In the genomic region with DNA sequence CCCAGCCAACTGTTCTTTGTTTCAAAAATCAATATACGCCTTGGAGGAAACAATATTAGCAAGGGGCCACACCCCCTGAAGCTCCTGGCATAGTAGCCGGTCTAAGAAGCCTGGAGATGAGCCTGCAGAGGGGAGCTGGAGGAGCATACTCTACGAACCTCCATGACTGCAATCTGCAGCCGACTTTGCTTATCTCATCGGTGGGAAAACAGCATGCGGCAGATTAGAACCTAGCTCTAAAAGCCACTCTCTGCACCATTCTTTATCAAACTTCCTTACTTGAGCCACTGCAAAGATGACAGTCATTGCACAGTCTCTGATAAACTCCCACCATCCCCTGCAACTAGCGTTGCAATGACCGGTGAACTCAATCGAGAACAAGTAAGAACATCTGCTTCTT, we compare ENCODE assay signal across 11 mouse cellular contexts.
A peak's percentile ranks its signal among the peaks of the same experiment; 100 is the strongest.
DNase-seq lines count a peak whose midpoint lies in the region; ATAC-seq and TF ChIP-seq lines count a peak whose summit lies in the region.
"Had no signal": no experiment of that assay in that cellular context is flagged by ENCODE, and none has a peak within 500 bp of the region (broad histone marks: within the 10 kb centered on the region; RNA-seq: fewer than 3 reads in every experiment).

No protein-coding gene starts in this region.

- no peak for TF ChIP-seq CTCF in hindbrain, postnatal 0 days (IDR thresholded peaks at IDR 0.05; ENCODE audit: low read depth)
- no peak for TF ChIP-seq CTCF in MEL (IDR thresholded peaks at IDR 0.05 in 2 of 3, conservative IDR thresholded peaks at IDR 0.05 in 1 of 3; ENCODE audit: control insufficient read depth in 1 of 3, insufficient read depth in 1 of 3, low read depth in 2 of 3, low read length in 3 of 3, poor library complexity in 1 of 3, severe bottlenecking in 1 of 3)

- 66% methylated on average over 9 of the region's 9 CpGs for WGBS in hindbrain, embryonic 13.5 days
- 57% methylated on average over 9 of the region's 9 CpGs for WGBS in hindbrain, postnatal 0 days
- WGBS in forebrain, embryonic 14.5 days: 63% methylated on average over 9 of the region's 9 CpGs

- H3K79me2 ChIP-seq in MEL (ENCODE audit: control insufficient read depth, insufficient read depth, low read length, poor library complexity): no peaks in the 10 kb centered on the region

- no peak overlapping the region for H3K9ac ChIP-seq in hindbrain, embryonic 13.5 days
- H3K9ac ChIP-seq in hindbrain, postnatal 0 days (replicated peaks; ENCODE audit: low read length): no peak overlapping the region
- no peak overlapping the region for H3K9ac ChIP-seq in MEL (ENCODE audit: control insufficient read depth, low read depth, low read length, poor library complexity, severe bottlenecking)
- no peak overlapping the region for H3K9ac ChIP-seq in forebrain, embryonic 14.5 days (ENCODE audit: low read length)
- H3K9ac ChIP-seq: neural tube, embryonic 12.5 days had no signal

- H3K4me3 ChIP-seq in hindbrain, embryonic 13.5 days: no peak overlapping the region
- no peak overlapping the region for H3K4me3 ChIP-seq in hindbrain, postnatal 0 days (ENCODE audit: low read length)
- H3K4me3 ChIP-seq in MEL (ENCODE audit: control insufficient read depth in 1 of 2, insufficient read depth in 1 of 2, low read depth in 2 of 2, low read length in 2 of 2): no peak overlapping the region
- H3K4me3 ChIP-seq in megakaryocyte, embryonic 14.5 days (replicated peaks): peak overlapping the region; percentile 83
- H3K4me3 ChIP-seq in forebrain, embryonic 14.5 days (ENCODE audit: low read depth, low read length): no peak overlapping the region
- H3K4me3 ChIP-seq: neural tube, embryonic 12.5 days had no signal

- TF ChIP-seq RAD21 in MEL (IDR thresholded peaks at IDR 0.05; ENCODE audit: low read depth, low read length): no peak

- peak; percentile 92 to 94 for TF ChIP-seq EP300 in MEL (IDR thresholded peaks at IDR 0.05; ENCODE audit: low read depth in 1 of 2, low read length in 2 of 2)

- peak overlapping the region; percentile 59; the same call in 1 of the 2 replicates for H3K27ac ChIP-seq in hindbrain, embryonic 13.5 days
- no peak overlapping the region for H3K27ac ChIP-seq in hindbrain, postnatal 0 days
- peak overlapping the region; percentile 84 for H3K27ac ChIP-seq in MEL (ENCODE audit: control insufficient read depth, low read depth, low read length)
- no peak overlapping the region for H3K27ac ChIP-seq in forebrain, embryonic 14.5 days (ENCODE audit: low read depth, low read length)
- H3K27ac ChIP-seq: neural tube, embryonic 12.5 days had no signal

- H3K4me1 ChIP-seq in hindbrain, embryonic 13.5 days (replicated peaks): peaks cover 55% of the 10 kb centered on the region
- H3K4me1 ChIP-seq in hindbrain, postnatal 0 days (ENCODE audit: insufficient read depth, low read length): peaks cover 15% of the 10 kb centered on the region; the same call in 1 of the 2 replicates
- H3K4me1 ChIP-seq in MEL (ENCODE audit: control insufficient read depth in 1 of 2, insufficient read depth in 2 of 2, low read length in 2 of 2): peaks cover 5 to 25% of the 10 kb centered on the region in 2 experiments; a peak in 3 of 4 replicates
- peaks cover 99% of the 10 kb centered on the region for H3K4me1 ChIP-seq in megakaryocyte, embryonic 14.5 days
- H3K4me1 ChIP-seq in forebrain, embryonic 14.5 days (ENCODE audit: control insufficient read depth, insufficient read depth, low read length): peaks cover 41% of the 10 kb centered on the region

- H3K36me3 ChIP-seq in hindbrain, embryonic 13.5 days: no peaks in the 10 kb centered on the region
- H3K36me3 ChIP-seq in hindbrain, postnatal 0 days (ENCODE audit: insufficient read depth, low read length): no peaks in the 10 kb centered on the region
- peaks cover 0 to 43% of the 10 kb centered on the region in 2 experiments; a peak in 2 of 4 replicates for H3K36me3 ChIP-seq in MEL (ENCODE audit: control insufficient read depth in 1 of 2, insufficient read depth in 2 of 2, low read length in 2 of 2)
- peaks cover 74% of the 10 kb centered on the region for H3K36me3 ChIP-seq in megakaryocyte, embryonic 14.5 days (replicated peaks; ENCODE audit: low read length)
- no peaks in the 10 kb centered on the region for H3K36me3 ChIP-seq in forebrain, embryonic 14.5 days (ENCODE audit: control insufficient read depth, insufficient read depth, low read length)
- H3K36me3 ChIP-seq: neural tube, embryonic 12.5 days had no signal

- no peak overlapping the region for H3K4me2 ChIP-seq in hindbrain, embryonic 13.5 days
- H3K4me2 ChIP-seq in hindbrain, postnatal 0 days (ENCODE audit: low read depth, low read length): no peak overlapping the region
- H3K4me2 ChIP-seq in forebrain, embryonic 14.5 days (ENCODE audit: low read length): no peak overlapping the region
- H3K4me2 ChIP-seq: neural tube, embryonic 12.5 days had no signal

- H3K27me3 ChIP-seq in hindbrain, embryonic 13.5 days: 0 out of 2 replicates have a peak, but pooled peaks cover 4% of the 10 kb centered on the region
- no peaks in the 10 kb centered on the region for H3K27me3 ChIP-seq in hindbrain, postnatal 0 days (ENCODE audit: insufficient read depth, low read length)
- no peaks in the 10 kb centered on the region for H3K27me3 ChIP-seq in MEL (ENCODE audit: control insufficient read depth in 1 of 2, insufficient read depth in 2 of 2, low read length in 2 of 2)
- no peaks in the 10 kb centered on the region for H3K27me3 ChIP-seq in megakaryocyte, embryonic 14.5 days (replicated peaks)
- no peaks in the 10 kb centered on the region for H3K27me3 ChIP-seq in forebrain, embryonic 14.5 days (replicated peaks; ENCODE audit: control insufficient read depth, insufficient read depth, low read length)
- H3K27me3 ChIP-seq: neural tube, embryonic 12.5 days had no signal

- DNase-seq in hindbrain, postnatal 0 days (ENCODE audit: low spot score): no peak
- peak; percentile 83 for DNase-seq in MEL (ENCODE audit: low read depth, low spot score)
- DNase-seq in forebrain, embryonic 14.5 days (ENCODE audit: low spot score): no peak
- DNase-seq: kidney, postnatal 25 days; lung, postnatal 36 days; right cerebral cortex, postnatal 25 days had no signal

- ATAC-seq in hindbrain, embryonic 13.5 days (ENCODE audit: low FRiP score): no peak
- no peak for ATAC-seq in hindbrain, postnatal 0 days
- peak; percentile 26; the same call in 1 of the 2 replicates for ATAC-seq in common myeloid progenitor, adult 5-6 weeks (replicated peaks; ENCODE audit: low read depth, poor library complexity, severe bottlenecking)
- ATAC-seq in erythroblast, adult 5-6 weeks (replicated peaks; ENCODE audit: low FRiP score, poor library complexity, severe bottlenecking): no peak
- ATAC-seq in forebrain, embryonic 14.5 days: no peak

- no peak for TF ChIP-seq POLR2A in MEL (IDR thresholded peaks at IDR 0.05; ENCODE audit: control insufficient read depth in 1 of 2, insufficient read depth in 1 of 2, low read depth in 1 of 2, low read length in 2 of 2, poor library complexity in 1 of 2)

- no peaks in the 10 kb centered on the region for H3K9me3 ChIP-seq in hindbrain, embryonic 13.5 days
- H3K9me3 ChIP-seq in hindbrain, postnatal 0 days (ENCODE audit: low read length): no peaks in the 10 kb centered on the region
- no peaks in the 10 kb centered on the region for H3K9me3 ChIP-seq in MEL (replicated peaks; ENCODE audit: insufficient read depth, low read length)
- H3K9me3 ChIP-seq in megakaryocyte, embryonic 14.5 days: no peaks in the 10 kb centered on the region
- H3K9me3 ChIP-seq in forebrain, embryonic 14.5 days (replicated peaks; ENCODE audit: control insufficient read depth, low read length): no peaks in the 10 kb centered on the region
- H3K9me3 ChIP-seq: neural tube, embryonic 12.5 days had no signal

TF ChIP-seq in MEL, 35 proteins besides CTCF, POLR2A, EP300 and RAD21:
- no peak for TF ChIP-seq MAZ (IDR thresholded peaks at IDR 0.05; ENCODE audit: low read depth, low read length)
- peak; percentile 72 for TF ChIP-seq TAL1 (IDR thresholded peaks at IDR 0.05; ENCODE audit: low read length)
- peak; percentile 11; the same call in 1 of the 2 replicates for TF ChIP-seq ZNF384 (IDR thresholded peaks at IDR 0.05; ENCODE audit: low read depth, low read length)
- TF ChIP-seq ETS1 (IDR thresholded peaks at IDR 0.05; ENCODE audit: low read depth, low read length): peak; percentile 94
- peak; percentile 50; the same call in 1 of the 2 replicates for TF ChIP-seq MYC (IDR thresholded peaks at IDR 0.05; ENCODE audit: low read depth, low read length)
- peak; percentile 24; the same call in 1 of the 2 replicates for TF ChIP-seq ELF1 (IDR thresholded peaks at IDR 0.05; ENCODE audit: low read depth, low read length)
- TF ChIP-seq ZMIZ1 (IDR thresholded peaks at IDR 0.05; ENCODE audit: low read depth, low read length): no peak
- TF ChIP-seq TCF12 (IDR thresholded peaks at IDR 0.05; ENCODE audit: low read depth, low read length): peak; percentile 96
- TF ChIP-seq TBP (IDR thresholded peaks at IDR 0.05; ENCODE audit: low read depth, low read length): peak; percentile 55
- TF ChIP-seq MYB (IDR thresholded peaks at IDR 0.05; ENCODE audit: low read depth, low read length): 0 out of 2 replicates have a peak, but pooled peaks have one; percentile 23
- TF ChIP-seq POLR2AphosphoS2 (IDR thresholded peaks at IDR 0.05; ENCODE audit: low read length): no peak
- TF ChIP-seq SIN3A (IDR thresholded peaks at IDR 0.05; ENCODE audit: low read length): peak; percentile 64; the same call in 1 of the 2 replicates
- TF ChIP-seq RCOR1 (IDR thresholded peaks at IDR 0.05; ENCODE audit: low read depth, low read length): peak; percentile 99
- no peak; the same call in 1 of the 2 replicates for TF ChIP-seq MXI1 (IDR thresholded peaks at IDR 0.05; ENCODE audit: low read depth, low read length)
- TF ChIP-seq UBTF (IDR thresholded peaks at IDR 0.05; ENCODE audit: borderline replicate concordance, insufficient read depth, low read depth, low read length): no peak
- TF ChIP-seq BHLHE40 (IDR thresholded peaks at IDR 0.05; ENCODE audit: borderline replicate concordance, low read depth, low read length): peak; percentile 84
- no peak for TF ChIP-seq MEF2A (IDR thresholded peaks at IDR 0.05; ENCODE audit: extremely low read depth, insufficient replicate concordance, low read depth, low read length, poor library complexity, severe bottlenecking)
- TF ChIP-seq GATA1 (IDR thresholded peaks at IDR 0.05; ENCODE audit: low read depth, low read length): peak; percentile 100
- TF ChIP-seq USF1 (IDR thresholded peaks at IDR 0.05; ENCODE audit: low read depth, low read length): no peak
- TF ChIP-seq NRF1 (IDR thresholded peaks at IDR 0.05; ENCODE audit: insufficient read depth, low read depth, low read length, poor library complexity, severe bottlenecking): no peak
- no peak for TF ChIP-seq POLR2AphosphoS5 (IDR thresholded peaks at IDR 0.05; ENCODE audit: borderline replicate concordance, low read depth, low read length)
- no peak for TF ChIP-seq USF2 (IDR thresholded peaks at IDR 0.05; ENCODE audit: borderline replicate concordance in 1 of 2, insufficient read depth in 1 of 2, low read depth in 1 of 2, low read length in 2 of 2)

Comparison
In these comparisons a context has a peak if more than half of its experiments do, and no peak if none do; other contexts are left out.
1. H3K27ac ChIP-seq: peak in hindbrain, embryonic 13.5 days (single experiment) and MEL (single experiment); none in hindbrain, postnatal 0 days (single experiment) and forebrain, embryonic 14.5 days (single experiment).